Mouse (Mus musculus): ENCODE measurements around the gene Tfcp2. TPM values are rescaled to one million over a fixed set of nuclear protein-coding genes. Genes with fewer than 3 reads are reported as not detected.

The Tfcp2 gene
- total RNA-seq, 1 experiment = 13.6 TPM

DNA sequence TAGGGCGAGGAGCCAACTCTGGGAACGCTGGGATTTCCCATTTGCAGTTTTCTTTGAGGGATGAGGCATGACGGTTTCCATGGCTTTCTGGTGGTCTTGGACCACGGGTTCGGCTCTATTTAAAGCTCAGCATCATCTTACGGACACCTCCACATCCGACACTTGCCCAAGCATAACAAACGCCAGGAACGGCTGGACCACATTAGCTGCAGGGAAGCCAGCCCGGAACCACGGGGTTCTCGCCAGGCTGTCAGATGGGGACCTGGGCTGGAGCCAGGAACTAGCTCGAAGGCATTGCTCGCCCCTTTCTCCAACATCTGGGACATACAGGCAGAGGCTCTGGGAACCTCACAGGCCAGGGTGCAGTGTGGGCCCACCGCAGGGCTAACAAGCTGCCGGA, 100.6 kb downstream of the Tfcp2 start:
- no peak for TF ChIP-seq ZC3H11A (IDR thresholded peaks at IDR 0.05; ENCODE audit: borderline replicate concordance, low read depth, low read length)
- TF ChIP-seq ZNF384 (IDR thresholded peaks at IDR 0.05; ENCODE audit: low read depth, low read length) = no peak
- no peak for TF ChIP-seq HCFC1 (IDR thresholded peaks at IDR 0.05; ENCODE audit: borderline replicate concordance, insufficient read depth, low read length)
- no peak for TF ChIP-seq CHD2 (IDR thresholded peaks at IDR 0.05; ENCODE audit: low read depth, low read length)
- no peak for TF ChIP-seq MAFK (IDR thresholded peaks at IDR 0.05; ENCODE audit: insufficient read depth, low read depth, low read length)
- in situ Hi-C loops (cut with MboI; ENCODE audit: low sequenced_read_pairs in 2 of 2, unreplicated experiment in 2 of 2) = no loop called here
- peaks cover 0 to 3% of the 10 kb centered on the region in 2 experiments; a peak in 1 of 4 replicates for H3K4me1 ChIP-seq (ENCODE audit: control insufficient read depth in 2 of 2, insufficient read depth in 2 of 2, low read length in 2 of 2, poor library complexity in 1 of 2)
- H3K36me3 ChIP-seq (ENCODE audit: control insufficient read depth, insufficient read depth, low read length, poor library complexity, severe bottlenecking) = no peaks in the 10 kb centered on the region
- no peak overlapping the region for H3K27ac ChIP-seq (ENCODE audit: insufficient read depth, low read depth, low read length, poor library complexity, severe bottlenecking)
- no peak overlapping the region for H3K4me3 ChIP-seq (ENCODE audit: insufficient read depth in 1 of 2, low read depth in 1 of 2, low read length in 2 of 2, poor library complexity in 1 of 2, severe bottlenecking in 1 of 2)
- no peaks in the 10 kb centered on the region for H3K9me3 ChIP-seq (ENCODE audit: control insufficient read depth, insufficient read depth, low read depth, low read length)
- H3K9ac ChIP-seq (ENCODE audit: insufficient read depth, low read depth, low read length, poor library complexity, severe bottlenecking) = no peak overlapping the region
- DNase-seq (ENCODE audit: low read depth, low spot score) = no peak

DNA sequence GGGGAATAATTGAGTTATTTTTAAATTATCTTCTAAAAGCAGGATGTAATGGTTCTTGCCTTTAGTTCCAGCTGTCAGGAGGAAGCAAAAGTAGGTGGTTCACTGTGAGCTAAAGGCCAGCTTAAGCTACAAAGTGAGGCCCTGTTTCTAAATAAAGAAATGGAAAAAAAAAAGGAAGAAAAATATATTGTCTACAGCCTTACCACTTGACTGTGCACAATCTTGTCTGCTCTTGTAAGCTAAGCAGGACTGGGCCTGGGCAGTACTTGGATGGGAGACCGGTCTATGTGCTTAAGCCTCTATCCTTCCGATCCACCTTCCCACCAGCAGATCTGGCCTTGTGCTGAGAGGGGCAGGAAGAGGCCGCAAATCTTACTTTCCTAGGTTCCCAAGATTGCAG, 102.3 kb downstream of the Tfcp2 start:
- DNase-seq (ENCODE audit: low read depth, low spot score) = no peak
- Histone ChIP-seq H3K9ac (ENCODE audit: insufficient read depth, low read depth, low read length, poor library complexity, severe bottlenecking) (no peak overlapping the region), H3K4me3 (ENCODE audit: insufficient read depth in 1 of 2, low read depth in 1 of 2, low read length in 2 of 2, poor library complexity in 1 of 2, severe bottlenecking in 1 of 2) (no peak overlapping the region), H3K27ac (ENCODE audit: insufficient read depth, low read depth, low read length, poor library complexity, severe bottlenecking) (no peak overlapping the region), H3K9me3 (ENCODE audit: control insufficient read depth, insufficient read depth, low read depth, low read length) (no peaks in the 10 kb centered on the region), H3K4me1 (ENCODE audit: control insufficient read depth in 2 of 2, insufficient read depth in 2 of 2, low read length in 2 of 2, poor library complexity in 1 of 2) (peaks cover 0 to 3% of the 10 kb centered on the region in 2 experiments; a peak in 1 of 4 replicates), H3K36me3 (ENCODE audit: control insufficient read depth, insufficient read depth, low read length, poor library complexity, severe bottlenecking) (no peaks in the 10 kb centered on the region)
- in situ Hi-C loops (cut with MboI; ENCODE audit: low sequenced_read_pairs in 2 of 2, unreplicated experiment in 2 of 2) = no loop called here
- TF ChIP-seq CHD2 (IDR thresholded peaks at IDR 0.05; ENCODE audit: low read depth, low read length) = no peak
- no peak for TF ChIP-seq ZC3H11A (IDR thresholded peaks at IDR 0.05; ENCODE audit: borderline replicate concordance, low read depth, low read length)

DNA sequence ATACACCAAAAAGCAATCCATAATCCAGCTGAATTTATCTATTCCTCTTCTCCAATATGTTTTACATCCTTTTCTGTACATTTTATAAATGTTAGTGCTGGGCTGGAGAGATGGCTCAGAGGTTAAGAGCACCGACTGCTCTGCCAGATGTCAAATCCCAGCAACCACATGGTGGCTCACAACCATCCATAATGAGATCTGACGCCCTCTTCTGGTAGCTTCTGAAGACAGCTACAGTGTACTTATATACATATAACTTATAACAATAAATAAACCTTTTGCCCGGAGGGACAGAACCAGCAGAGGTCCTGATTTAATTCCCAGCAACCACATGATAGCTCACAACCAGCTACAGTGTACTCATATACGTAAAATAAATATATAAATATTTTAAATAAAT, 103.2 kb downstream of the Tfcp2 start:
- peaks cover 0 to 3% of the 10 kb centered on the region in 2 experiments; a peak in 1 of 4 replicates for H3K4me1 ChIP-seq (ENCODE audit: control insufficient read depth in 2 of 2, insufficient read depth in 2 of 2, low read length in 2 of 2, poor library complexity in 1 of 2)
- DNase-seq (ENCODE audit: low read depth, low spot score) = no peak
- no peak overlapping the region for H3K9ac ChIP-seq (ENCODE audit: insufficient read depth, low read depth, low read length, poor library complexity, severe bottlenecking)
- no peaks in the 10 kb centered on the region for H3K9me3 ChIP-seq (ENCODE audit: control insufficient read depth, insufficient read depth, low read depth, low read length)
- H3K27ac ChIP-seq (ENCODE audit: insufficient read depth, low read depth, low read length, poor library complexity, severe bottlenecking) = no peak overlapping the region
- no peak for TF ChIP-seq ZC3H11A (IDR thresholded peaks at IDR 0.05; ENCODE audit: borderline replicate concordance, low read depth, low read length)
- TF ChIP-seq CHD2 (IDR thresholded peaks at IDR 0.05; ENCODE audit: low read depth, low read length) = no peak
- no peak for TF ChIP-seq MAFK (IDR thresholded peaks at IDR 0.05; ENCODE audit: insufficient read depth, low read depth, low read length)
- TF ChIP-seq ZNF384 (IDR thresholded peaks at IDR 0.05; ENCODE audit: low read depth, low read length) = no peak
- TF ChIP-seq HCFC1 (IDR thresholded peaks at IDR 0.05; ENCODE audit: borderline replicate concordance, insufficient read depth, low read length) = no peak
- no peak overlapping the region for H3K4me3 ChIP-seq (ENCODE audit: insufficient read depth in 1 of 2, low read depth in 1 of 2, low read length in 2 of 2, poor library complexity in 1 of 2, severe bottlenecking in 1 of 2)
- H3K36me3 ChIP-seq (ENCODE audit: control insufficient read depth, insufficient read depth, low read length, poor library complexity, severe bottlenecking) = no peaks in the 10 kb centered on the region
- in situ Hi-C loops (cut with MboI; ENCODE audit: low sequenced_read_pairs in 2 of 2, unreplicated experiment in 2 of 2) = no loop called here

Other genes starting within 250 kb of the Tfcp2 start
- 11.6 and 21.7 TPM in 2 replicates for gene Mettl7a1, start 247.9 kb downstream of the Tfcp2 start, total RNA-seq (2012; rRNA removed)
- 0.49 and 1.3 TPM in 2 replicates for gene Mettl7a3, start 217.1 kb downstream of the Tfcp2 start, total RNA-seq (2012; rRNA removed)
- gene Methig1, start 198.9 kb downstream of the Tfcp2 start, total RNA-seq (2012; rRNA removed) = 0.37 and 0.54 TPM in 2 replicates
- gene Mettl7a2, start 198.8 kb downstream of the Tfcp2 start, total RNA-seq (2012; rRNA removed) = 1.4 and 5.1 TPM in 2 replicates
- not detected in 2 replicates for gene Higd1c, start 187.5 kb downstream of the Tfcp2 start, total RNA-seq (2012; rRNA removed)
- 0.11 TPM in 1 of 2 replicates, not detected in the other for gene Gm5475, start 129.9 kb downstream of the Tfcp2 start, total RNA-seq (2012; rRNA removed)
- gene Slc11a2, start 126.9 kb downstream of the Tfcp2 start, total RNA-seq (2012; rRNA removed) = 59.8 and 67.1 TPM in 2 replicates
- 7.8 and 11.2 TPM in 2 replicates for gene Letmd1, start 83.0 kb downstream of the Tfcp2 start, total RNA-seq (2012; rRNA removed)
- 8.1 and 14.6 TPM in 2 replicates for gene Csrnp2, start 56.5 kb downstream of the Tfcp2 start, total RNA-seq (2012; rRNA removed)
- 2.9 and 4.1 TPM in 2 replicates for gene Pou6f1, start 48.0 kb upstream of the Tfcp2 start, total RNA-seq (2012; rRNA removed)
- gene Dazap2, start 63.3 kb upstream of the Tfcp2 start, total RNA-seq (2012; rRNA removed) = 13.5 and 27.6 TPM in 2 replicates
- gene Smagp, start 84.9 kb upstream of the Tfcp2 start, total RNA-seq (2012; rRNA removed) = 20.0 and 27.3 TPM in 2 replicates
- gene Bin2, start 117.5 kb upstream of the Tfcp2 start, total RNA-seq (2012; rRNA removed) = 7.9 and 12.5 TPM in 2 replicates
- 2.4 and 3.3 TPM in 2 replicates for gene Cela1, start 135.9 kb upstream of the Tfcp2 start, total RNA-seq (2012; rRNA removed)
- 18.2 and 39.0 TPM in 2 replicates for gene Galnt6, start 177.4 kb upstream of the Tfcp2 start, total RNA-seq (2012; rRNA removed)
- 25.6 and 40.3 TPM in 2 replicates for gene Slc4a8, start 209.7 kb upstream of the Tfcp2 start, total RNA-seq (2012; rRNA removed)

Measured in ES-E14 (cell line).